Mouse (Mus musculus) ES-E14 (cell line): ENCODE measurements around the gene Phf2. TPM values are rescaled to one million over a fixed set of nuclear protein-coding genes. Genes with fewer than 3 reads are reported as not detected.

ENCODE experiments used
- DNase-seq: peaks from one replicate; pipeline ENCODE4 v3.0.0-alpha.2; 2013; ENCODE audit warnings: low read depth, low spot score
- H3K27ac ChIP-seq: 2 replicates; pipeline ENCODE4 v1.5.1; 2012; ENCODE audit warnings: low read depth, mild to moderate bottlenecking, low read length, moderate library complexity, mixed read lengths; ENCODE audit not compliant: poor library complexity, insufficient read depth, severe bottlenecking
- H3K36me3 ChIP-seq: 2 replicates; pipeline ENCODE4 v1.6.1; 2012; ENCODE audit warnings: mild to moderate bottlenecking, low read length, moderate library complexity, mixed read lengths; ENCODE audit not compliant: control insufficient read depth, poor library complexity, insufficient read depth, severe bottlenecking
- H3K4me1 ChIP-seq, 2 experiments: fragments of 150-350 bp in 1 of 2; sonication (generic) in 1 of 2; 2 replicates each; pipeline ENCODE4 v1.6.1; 2012; ENCODE audit warnings: low read length in 2 of 2, mild to moderate bottlenecking in 1 of 2, mixed read lengths in 1 of 2; ENCODE audit not compliant: control insufficient read depth in 2 of 2, insufficient read depth in 2 of 2, poor library complexity in 1 of 2
- H3K4me3 ChIP-seq, 2 experiments: fragments of 150-350 bp in 1 of 2; sonication (generic) in 1 of 2; 2 replicates each; pipeline ENCODE4 v1.5.1; 2012; ENCODE audit warnings: low read length in 2 of 2, low read depth in 1 of 2, mild to moderate bottlenecking in 1 of 2, mixed read lengths in 1 of 2; ENCODE audit not compliant: insufficient read depth in 1 of 2, poor library complexity in 1 of 2, severe bottlenecking in 1 of 2
- H3K9ac ChIP-seq: 2 replicates; pipeline ENCODE4 v1.6.1; 2012; ENCODE audit warnings: low read depth, mild to moderate bottlenecking, low read length, mixed read lengths; ENCODE audit not compliant: poor library complexity, insufficient read depth, severe bottlenecking
- H3K9me3 ChIP-seq: fragments of 150-350 bp; sonication (generic); 2 replicates; pipeline ENCODE4 v1.6.1; 2012; ENCODE audit warnings: low read depth, mild to moderate bottlenecking, low read length; ENCODE audit not compliant: control insufficient read depth, insufficient read depth
- CHD2 ChIP-seq: IDR thresholded peaks from 2 replicates; pipeline ENCODE4 v1.6.1; 2014; ENCODE audit warnings: mild to moderate bottlenecking, low read depth, low read length, inconsistent platforms
- HCFC1 ChIP-seq: IDR thresholded peaks from 2 replicates; pipeline ENCODE4 v1.6.1; 2012; ENCODE audit warnings: low read length, inconsistent platforms, borderline replicate concordance; ENCODE audit not compliant: insufficient read depth
- MAFK ChIP-seq: IDR thresholded peaks from 2 replicates; pipeline ENCODE4 v1.6.1; 2014; ENCODE audit warnings: mild to moderate bottlenecking, low read depth, low read length, inconsistent platforms; ENCODE audit not compliant: insufficient read depth
- ZC3H11A ChIP-seq: IDR thresholded peaks from 2 replicates; pipeline ENCODE4 v1.6.1; 2012; ENCODE audit warnings: low read depth, mild to moderate bottlenecking, inconsistent platforms, low read length, borderline replicate concordance
- ZNF384 ChIP-seq: IDR thresholded peaks from 2 replicates; pipeline ENCODE4 v1.6.1; 2012; ENCODE audit warnings: low read depth, low read length, inconsistent platforms
- in situ Hi-C, 2 experiments: fragments of 600-800 bp; cut with MboI; formaldehyde crosslinking; loops; one replicate each; pipeline ENCODE4 v1.15.1; 2025; ENCODE audit warnings: low sequenced_read_pairs in 2 of 2, inconsistent platforms in 1 of 2; ENCODE audit not compliant: unreplicated experiment in 2 of 2
- total RNA-seq: library from RNA; depleted of rRNA; stranded (reverse); fragments of 300-350 nt; gene quantifications from 2 replicates; pipeline ENCODE4 v1.2.3, GENCODE M21; 2012; rRNA removed

Phf2 gene
- total RNA-seq: 3.6 and 3.8 TPM in 2 replicates

DNA sequence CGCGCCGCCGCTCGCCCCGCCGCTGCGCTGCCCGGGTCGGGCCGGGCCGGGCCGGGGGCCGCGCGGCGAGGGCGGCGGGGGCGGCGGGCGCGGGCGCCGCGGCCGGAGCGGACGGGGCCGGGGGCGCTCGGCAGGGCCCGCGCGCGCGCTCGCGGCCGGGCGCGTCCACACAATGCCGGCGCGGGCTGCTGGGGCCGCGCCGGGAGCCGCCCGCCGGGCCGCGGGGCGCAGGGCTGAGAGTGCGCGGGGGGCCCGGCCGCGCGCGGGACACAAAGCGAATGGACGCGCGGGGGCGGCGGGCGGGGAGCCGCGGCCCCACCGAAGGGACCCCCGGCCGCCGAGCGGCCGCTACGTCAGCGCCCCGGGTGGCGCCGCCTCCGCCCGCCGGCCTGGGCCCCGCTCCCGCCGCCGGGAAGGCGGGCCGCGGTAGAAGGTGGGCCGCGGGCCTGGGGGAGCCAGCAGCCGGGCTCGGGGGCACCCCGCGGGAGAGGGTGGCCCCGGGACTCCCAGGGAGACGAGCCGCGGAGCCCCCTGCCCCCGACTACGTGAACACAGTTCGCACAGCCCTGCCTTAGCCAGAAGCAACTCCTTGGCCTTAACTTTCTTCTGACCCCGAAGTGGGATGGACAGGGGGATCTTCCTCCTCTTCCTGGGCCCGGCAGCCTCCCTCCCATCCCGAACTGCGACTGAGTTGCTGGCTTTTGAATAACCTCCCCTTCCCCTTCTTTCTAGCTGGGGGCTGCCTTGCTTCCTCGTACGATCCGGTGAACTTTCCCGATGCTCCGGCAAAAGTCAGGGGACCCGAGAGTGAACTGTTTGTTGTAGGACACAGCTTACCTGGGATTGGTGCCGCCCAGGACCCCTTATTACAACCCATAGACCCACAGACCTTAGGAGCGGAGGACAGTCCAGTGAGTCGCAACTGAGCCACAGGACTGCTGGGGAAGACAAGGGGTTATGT is at the start of gene Phf2:
Phf2 (minus strand) TSS at position 349 of the 961 bp plus-strand sequence.
- TF ChIP-seq ZC3H11A (no peak), CHD2 (no peak), ZNF384 (no peak), MAFK (no peak), HCFC1 (no peak)
- peaks cover 0 to 12% of the 10 kb centered on the region in 2 experiments; a peak in 1 of 4 replicates for H3K4me1 ChIP-seq
- no peaks in the 10 kb centered on the region for H3K9me3 ChIP-seq
- H3K4me3 ChIP-seq: peak within 1 kb of the TSS; percentile 77 to 98
- in situ Hi-C loops: no loop called here
- no peaks in the 10 kb centered on the region for H3K36me3 ChIP-seq
- no peak for DNase-seq
- peak within 1 kb of the TSS; percentile 94 for H3K9ac ChIP-seq
- H3K27ac ChIP-seq: no peak within 1 kb of the TSS

DNA sequence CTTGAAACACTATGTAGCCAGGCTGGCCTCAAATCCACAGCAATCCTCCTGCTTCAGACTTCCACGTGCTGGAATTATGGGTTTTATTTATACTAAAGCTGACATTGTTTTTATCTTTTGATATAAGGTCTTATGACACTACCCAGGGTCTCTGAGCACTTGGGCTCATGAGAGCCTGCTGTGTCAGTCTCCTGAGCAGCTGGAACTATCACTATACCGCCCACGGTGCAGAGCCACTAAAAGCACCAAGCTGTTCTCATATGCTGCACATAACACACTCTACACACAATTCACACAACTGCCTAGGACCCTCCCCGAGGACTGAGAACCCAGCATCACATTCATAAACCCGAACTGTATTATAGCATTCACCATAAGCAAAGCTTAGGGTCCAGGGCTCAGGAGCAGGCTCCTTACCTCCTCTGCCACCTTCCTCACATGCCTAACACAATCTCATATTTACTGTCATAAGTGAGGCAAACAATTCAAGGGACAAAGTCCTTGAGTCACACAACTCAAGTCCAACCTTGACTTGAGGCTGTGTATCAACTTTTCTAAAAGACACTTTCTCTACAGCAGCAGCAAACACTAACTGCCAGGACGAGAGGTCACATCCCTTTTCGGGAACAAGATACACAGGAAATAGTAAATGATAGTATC is 49.0 kb upstream of the Phf2 start:
- TF ChIP-seq CHD2 (no peak), ZNF384 (no peak), MAFK (no peak), ZC3H11A (no peak), HCFC1 (no peak)
- no peaks in the 10 kb centered on the region for H3K4me1 ChIP-seq
- no peak overlapping the region for H3K4me3 ChIP-seq
- H3K36me3 ChIP-seq: peaks cover 25% of the 10 kb centered on the region
- in situ Hi-C loops: no loop called here
- no peak overlapping the region for H3K9ac ChIP-seq
- DNase-seq: no peak
- H3K9me3 ChIP-seq: no peaks in the 10 kb centered on the region
- no peak overlapping the region for H3K27ac ChIP-seq

DNA sequence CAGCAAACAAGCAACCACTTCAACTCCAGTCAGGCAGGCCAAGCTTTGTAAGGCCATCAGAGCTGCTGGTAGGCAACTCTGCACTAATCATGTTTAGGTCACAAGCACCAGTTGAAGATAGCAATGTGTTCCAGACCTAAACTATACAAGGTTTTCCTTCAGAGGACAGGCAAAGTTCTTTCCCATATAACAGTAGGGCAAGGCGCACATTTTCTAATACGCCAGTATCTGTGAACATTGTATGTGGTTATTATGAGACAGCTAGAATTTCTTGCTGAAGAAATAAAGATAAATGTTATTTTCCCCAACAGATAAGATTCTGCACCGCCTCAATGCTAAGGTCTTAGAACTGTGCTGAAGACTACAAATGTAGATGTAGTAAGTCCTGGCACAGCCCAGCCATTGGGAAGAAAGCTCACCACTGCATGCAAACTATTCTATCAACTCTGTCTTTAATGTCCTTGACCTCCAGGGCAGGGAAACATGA is 46.2 kb upstream of the Phf2 start:
- DNase-seq: no peak
- H3K9ac ChIP-seq: no peak overlapping the region
- no peak for TF ChIP-seq MAFK
- TF ChIP-seq ZNF384: no peak
- no peak for TF ChIP-seq CHD2
- in situ Hi-C loops: no loop called here
- no peaks in the 10 kb centered on the region for H3K4me1 ChIP-seq
- H3K4me3 ChIP-seq: no peak overlapping the region
- no peak overlapping the region for H3K27ac ChIP-seq
- no peaks in the 10 kb centered on the region for H3K9me3 ChIP-seq
- peaks cover 32% of the 10 kb centered on the region for H3K36me3 ChIP-seq

DNA sequence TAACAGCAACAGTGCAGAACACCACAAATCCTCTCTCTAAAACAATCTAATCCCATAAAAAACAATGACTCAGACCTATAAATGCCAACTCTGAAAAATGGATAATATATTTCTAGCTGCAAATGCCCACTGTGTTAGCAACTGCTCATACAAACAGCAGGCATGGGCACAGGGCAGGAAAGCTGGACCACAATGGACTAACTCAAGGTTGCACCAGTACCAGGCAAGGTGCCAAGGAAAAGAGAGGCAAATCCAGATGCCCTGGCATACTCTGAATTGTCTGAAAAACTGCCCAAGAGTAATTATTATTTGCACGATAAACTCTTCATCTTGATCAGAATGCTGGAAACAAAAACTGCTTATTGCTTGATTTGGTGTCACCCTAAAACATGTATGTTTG is 42.8 kb upstream of the Phf2 start:
- DNase-seq: no peak
- Histone ChIP-seq H3K36me3 (peaks cover 29% of the 10 kb centered on the region), H3K9me3 (no peaks in the 10 kb centered on the region), H3K4me1 (no peaks in the 10 kb centered on the region), H3K27ac (no peak overlapping the region), H3K9ac (no peak overlapping the region), H3K4me3 (no peak overlapping the region)
- TF ChIP-seq MAFK (no peak), HCFC1 (no peak), ZC3H11A (no peak), ZNF384 (no peak), CHD2 (no peak)
- in situ Hi-C loops: no loop called here
